Mouse (Mus musculus) B cell, adult 62 days (primary cell): ENCODE results near the gene Dnmt1. TPM values are rescaled to one million over a fixed set of nuclear protein-coding genes. Genes with fewer than 3 reads are reported as not detected.

ENCODE experiments used
- total RNA-seq: library from RNA; stranded (reverse); gene quantifications from 4 replicates; pipeline ENCODE4 v1.2.4, GENCODE M21; 2023

The Dnmt1 gene
- total RNA-seq = 67.0 to 72.1 TPM (median 69.3 TPM) in 4 replicates

GRCm38 (mm10) chr9:20959430-20959938, at the start of gene Dnmt1:
Dnmt1 (minus strand) TSS chr9:20959888.

GRCm38 (mm10) chr9:21002627-21003551, 43.2 kb upstream of the Dnmt1 start, which contains the start of gene Mrpl4:
Mrpl4 (plus strand) TSS chr9:21002738.

GRCm38 (mm10) chr9:20976216-20976960, 16.7 kb upstream of the Dnmt1 start, which contains the start of gene S1pr2:
S1pr2 (minus strand) TSS chr9:20976781.

GRCm38 (mm10) chr9:20898511-20899073, 61.1 kb downstream of the Dnmt1 start, which contains the start of gene Eif3g:
Eif3g (minus strand) TSS chr9:20898623.

GRCm38 (mm10) chr9:20887704-20888385, 71.8 kb downstream of the Dnmt1 start, which contains the start of gene Ppan:
Ppan (plus strand) TSS chr9:20888175.

GRCm38 (mm10) chr9:20879097-20879792, 80.4 kb downstream of the Dnmt1 start, which contains the start of gene Angptl6:
Angptl6 (minus strand) TSS chr9:20879727.

GRCm38 (mm10) chr9:20868448-20869001, 91.2 kb downstream of the Dnmt1 start, which contains the start of gene A230050P20Rik:
A230050P20Rik (plus strand) TSS chr9:20868642.

Other genes with a start within 250 kb of the Dnmt1 start
- gene Olfm2, start 213.5 kb downstream of the Dnmt1 start, total RNA-seq = not detected in 4 replicates
- 0.75 to 2.1 TPM (median 1.3 TPM) in 4 replicates for gene Col5a3, start 144.8 kb downstream of the Dnmt1 start, total RNA-seq
- gene Rdh8, start 141.4 kb downstream of the Dnmt1 start, total RNA-seq = not detected in 4 replicates
- 45.8 to 56.2 TPM (median 51.6 TPM) in 4 replicates for gene A230050P20Rik, start 91.2 kb downstream of the Dnmt1 start, total RNA-seq
- 0.49 to 2.0 TPM (median 1.0 TPM) in 4 replicates for gene Angptl6, start 80.2 kb downstream of the Dnmt1 start, total RNA-seq
- gene Ppan, start 71.7 kb downstream of the Dnmt1 start, total RNA-seq = 114 to 135 TPM (median 121 TPM) in 4 replicates
- gene Eif3g, start 61.3 kb downstream of the Dnmt1 start, total RNA-seq = 165 to 183 TPM (median 181 TPM) in 4 replicates
- gene S1pr2, start 16.9 kb upstream of the Dnmt1 start, total RNA-seq = 2.3 to 3.2 TPM (median 3.1 TPM) in 4 replicates
- 52.3 to 59.0 TPM (median 57.1 TPM) in 4 replicates for gene Mrpl4, start 42.9 kb upstream of the Dnmt1 start, total RNA-seq
- 49.4 to 53.1 TPM (median 50.5 TPM) in 4 replicates for gene Icam1, start 56.1 kb upstream of the Dnmt1 start, total RNA-seq
- 0.63 TPM in 1 of 4 replicates, not detected in the others for gene Icam4, start 69.5 kb upstream of the Dnmt1 start, total RNA-seq
- gene Icam5, start 72.2 kb upstream of the Dnmt1 start, total RNA-seq = 0.20 to 0.33 TPM in 2 of 4 replicates, not detected in the others
- not detected in 4 replicates for gene Zglp1, start 107.2 kb upstream of the Dnmt1 start, total RNA-seq
- gene Gm49373, start 113.2 kb upstream of the Dnmt1 start, total RNA-seq = 1.3 to 1.9 TPM (median 1.6 TPM) in 4 replicates
- 20.9 to 28.2 TPM (median 25.9 TPM) in 4 replicates for gene Fdx1l, start 113.7 kb upstream of the Dnmt1 start, total RNA-seq
- 9.4 to 13.1 TPM (median 9.8 TPM) in 4 replicates for gene Gm38431, start 132.1 kb upstream of the Dnmt1 start, total RNA-seq
- 111 to 115 TPM (median 113 TPM) in 4 replicates for gene Raver1, start 132.1 kb upstream of the Dnmt1 start, total RNA-seq
- gene Tyk2, start 171.4 kb upstream of the Dnmt1 start, total RNA-seq = 46.8 to 61.2 TPM (median 51.4 TPM) in 4 replicates
- 108 to 117 TPM (median 111 TPM) in 4 replicates for gene Cdc37, start 190.1 kb upstream of the Dnmt1 start, total RNA-seq
- gene Pde4a, start 205.8 kb upstream of the Dnmt1 start, total RNA-seq = 7.8 to 10.5 TPM (median 8.8 TPM) in 4 replicates